Mouse (Mus musculus): Measurements from ENCODE around the gene Rala.
"Not testable (repeated sequence)": the region's sequence is repeated elsewhere in the genome, so short reads cannot be mapped to it uniquely, and the experiment has no call there.

The Rala gene

GRCm38 (mm10) chr13:17944078-17944917, at the start of gene Rala:
Gene Rala (minus strand): TSS chr13:17944239.
- peak; percentile 89 for DNase-seq

- no peak for DNase-seq
Measured at GRCm38 (mm10) chr13:17993515-17993847, 49.4 kb upstream of the Rala start.

- peak; percentile 86 for DNase-seq
Measured at GRCm38 (mm10) chr13:17992697-17993514, 48.9 kb upstream of the Rala start, which contains the start of gene Yae1d1. Gene Yae1d1 (minus strand): TSS chr13:17993349.

- DNase-seq, result no peak
Measured at GRCm38 (mm10) chr13:17992009-17992408, 48.0 kb upstream of the Rala start.

GRCm38 (mm10) chr13:17983194-17983593, 39.2 kb upstream of the Rala start:
- DNase-seq, result peak; percentile 28

GRCm38 (mm10) chr13:17982634-17983033, 38.6 kb upstream of the Rala start:
- DNase-seq, result no peak

GRCm38 (mm10) chr13:17976854-17977739, 33.1 kb upstream of the Rala start:
- no peak for DNase-seq

- DNase-seq, result no peak
Measured at GRCm38 (mm10) chr13:17975891-17976290, 31.9 kb upstream of the Rala start.

- no peak for DNase-seq
Measured at GRCm38 (mm10) chr13:17975457-17975856, 31.4 kb upstream of the Rala start.

- DNase-seq, result no peak
Measured at GRCm38 (mm10) chr13:17974734-17975133, 30.7 kb upstream of the Rala start.

- DNase-seq, result no peak
Measured at GRCm38 (mm10) chr13:17960613-17961012, 16.6 kb upstream of the Rala start.

GRCm38 (mm10) chr13:17954282-17954681, 10.2 kb upstream of the Rala start:
- no peak for DNase-seq

- not testable (repeated sequence) for DNase-seq
Measured at GRCm38 (mm10) chr13:17950581-17950980, 6.5 kb upstream of the Rala start.

- no peak for DNase-seq
Measured at GRCm38 (mm10) chr13:17949555-17949954, 5.5 kb upstream of the Rala start.

- DNase-seq, result no peak
Measured at GRCm38 (mm10) chr13:17943306-17944077, 547 bp downstream of the Rala start.

GRCm38 (mm10) chr13:17942338-17942737, 1.7 kb downstream of the Rala start:
- DNase-seq, result no peak

GRCm38 (mm10) chr13:17907309-17907708, 36.7 kb downstream of the Rala start:
- DNase-seq, result no peak

- DNase-seq, result no peak
Measured at GRCm38 (mm10) chr13:17901474-17901873, 42.6 kb downstream of the Rala start.

- DNase-seq, result no peak
Measured at GRCm38 (mm10) chr13:17900641-17901040, 43.4 kb downstream of the Rala start.

- no peak for DNase-seq
Measured at GRCm38 (mm10) chr13:17897040-17897439, 47.0 kb downstream of the Rala start.

- DNase-seq, result no peak
Measured at GRCm38 (mm10) chr13:17891545-17891944, 52.5 kb downstream of the Rala start.

- no peak for DNase-seq
Measured at GRCm38 (mm10) chr13:17884211-17884610, 59.8 kb downstream of the Rala start.
